Mouse (Mus musculus) liver, postnatal 0 days (tissue): ENCODE results near the gene Glyctk.

Source experiments
- CTCF ChIP-seq: sonication (generic); IDR thresholded peaks from 2 replicates; pipeline ENCODE4 v1.5.1; 2016; ENCODE audit warnings: antibody characterized with exemption, low read depth
- EP300 ChIP-seq: IDR thresholded peaks from 2 replicates; pipeline ENCODE4 v1.6.1; 2016; ENCODE audit warnings: antibody characterized with exemption, low read depth, mild to moderate bottlenecking

- no peak for TF ChIP-seq CTCF
- no peak for TF ChIP-seq EP300
Measured at GRCm38 (mm10) chr9:106191355-106191754, 33.4 kb upstream of the Glyctk start.
